Mouse (Mus musculus): ENCODE data around the gene Mdfic.

DNA sequence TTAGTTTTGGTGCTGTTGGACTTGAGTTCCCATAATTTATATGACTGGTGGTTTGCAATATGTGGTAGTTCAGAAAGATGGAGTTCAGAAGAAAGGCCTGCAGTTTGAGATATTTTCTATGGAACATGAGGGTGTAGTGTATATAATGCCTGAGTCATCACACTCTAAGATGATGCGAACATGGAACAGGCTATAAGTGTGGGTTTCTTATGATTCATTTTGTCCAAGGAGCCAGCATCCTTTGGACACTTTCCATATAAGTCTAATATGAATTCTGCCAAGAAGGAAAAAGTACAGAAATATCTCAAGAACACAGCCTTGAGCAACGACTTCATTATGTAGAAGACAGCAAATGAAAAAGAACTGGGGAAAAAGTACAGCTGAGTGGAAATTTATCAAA, 60.2 kb downstream of the Mdfic start:
- TF ChIP-seq CTCF (IDR thresholded peaks at IDR 0.05; ENCODE audit: low read depth) (no peak), EP300 (optimal IDR thresholded peaks at IDR 0.05) (no peak)

Measured in stomach, postnatal 0 days (tissue).